Mouse (Mus musculus): Measurements from ENCODE around the gene Dr1. TPM values are rescaled to one million over a fixed set of nuclear protein-coding genes. Genes with fewer than 3 reads are reported as not detected.
"Not testable (repeated sequence)": the region's sequence is repeated elsewhere in the genome, so short reads cannot be mapped to it uniquely, and the experiment has no call there.

Gene Dr1
- total and polyA plus RNA-seq, 2 experiments from 2014 or later = 21.8 to 24.4 TPM

DNA sequence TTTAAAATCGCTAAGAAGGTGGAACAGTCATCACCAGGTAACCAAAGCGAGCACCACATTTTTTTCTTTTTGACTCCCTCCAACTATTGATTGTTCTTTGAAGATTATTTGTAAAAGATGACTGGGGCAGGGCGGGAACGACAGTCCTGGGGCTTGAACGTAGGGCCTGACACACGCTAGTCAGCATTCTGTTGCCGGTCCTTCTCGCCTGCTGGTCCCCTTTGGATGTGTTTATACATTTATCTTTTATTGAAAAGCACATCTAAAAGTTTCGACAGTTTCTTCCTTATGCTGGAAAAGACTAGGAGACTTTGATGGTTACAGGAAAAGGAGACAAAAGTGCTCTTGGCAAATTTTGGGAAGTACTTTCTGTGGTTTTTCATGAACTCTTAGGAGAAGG is 1.7 kb downstream of the Dr1 start:
- Histone ChIP-seq H3K4me2 (ENCODE audit: low read depth, low read length) (peak overlapping the region; percentile 95), H3K4me3 (ENCODE audit: low read depth, low read length) (peak overlapping the region; percentile 99), H3K27me3 (ENCODE audit: control insufficient read depth, insufficient read depth, low read length) (no peaks in the 10 kb centered on the region), H3K36me3 (replicated peaks; ENCODE audit: control insufficient read depth, insufficient read depth, low read length) (0 out of 2 replicates have a peak, but pooled peaks cover 11% of the 10 kb centered on the region), H3K9me3 (replicated peaks; ENCODE audit: control insufficient read depth, low read length) (no peaks in the 10 kb centered on the region), H3K27ac (ENCODE audit: low read depth) (no peak overlapping the region), H3K9ac (replicated peaks; ENCODE audit: low read depth, low read length) (peak overlapping the region; percentile 97), H3K4me1 (ENCODE audit: control insufficient read depth, insufficient read depth) (peaks cover 21% of the 10 kb centered on the region)
- WGBS = 30% methylated on average over 9 of the region's 9 CpGs
- ATAC-seq (ENCODE audit: insufficient read depth, low read depth) (no peak), DNase-seq (ENCODE audit: low spot score) (no peak)
- TF ChIP-seq CTCF (IDR thresholded peaks at IDR 0.05; ENCODE audit: low read depth) = no peak
- TF ChIP-seq EP300 (IDR thresholded peaks at IDR 0.05; ENCODE audit: low read depth) = no peak

DNA sequence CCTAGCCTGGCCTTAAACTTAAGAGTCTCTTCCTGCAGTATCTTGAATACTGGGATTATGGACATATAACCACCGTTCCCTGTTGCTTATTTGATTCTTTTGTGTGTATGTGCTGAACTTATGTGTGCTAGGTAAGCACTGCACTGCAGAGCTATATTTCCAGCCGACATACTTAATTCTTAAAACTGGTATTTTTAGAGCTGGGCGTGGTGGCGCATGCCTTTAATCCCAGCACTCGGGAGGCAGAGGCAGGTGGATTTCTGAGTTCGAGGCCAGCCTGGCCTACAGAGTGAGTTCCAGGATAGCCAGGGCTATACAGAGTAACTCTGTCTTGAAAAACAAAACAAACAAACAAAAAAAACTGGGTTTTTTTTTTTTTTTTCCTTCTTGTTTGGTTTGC is 2.6 kb downstream of the Dr1 start:
- not testable (repeated sequence) for ATAC-seq (ENCODE audit: insufficient read depth, low read depth); DNase-seq (ENCODE audit: low spot score); H3K4me3 ChIP-seq (ENCODE audit: low read depth, low read length); H3K9ac ChIP-seq (replicated peaks; ENCODE audit: low read depth, low read length); H3K27me3 ChIP-seq (ENCODE audit: control insufficient read depth, insufficient read depth, low read length); H3K27ac ChIP-seq (ENCODE audit: low read depth); H3K9me3 ChIP-seq (replicated peaks; ENCODE audit: control insufficient read depth, low read length)
- 82% methylated on average over 6 of the region's 6 CpGs for WGBS
- Histone ChIP-seq H3K4me2 (ENCODE audit: low read depth, low read length) (peak overlapping the region; percentile 42; the same call in 1 of the 2 replicates), H3K4me1 (ENCODE audit: control insufficient read depth, insufficient read depth) (peaks cover 21% of the 10 kb centered on the region), H3K36me3 (replicated peaks; ENCODE audit: control insufficient read depth, insufficient read depth, low read length) (peaks cover 15% of the 10 kb centered on the region; the same call in 1 of the 2 replicates)

DNA sequence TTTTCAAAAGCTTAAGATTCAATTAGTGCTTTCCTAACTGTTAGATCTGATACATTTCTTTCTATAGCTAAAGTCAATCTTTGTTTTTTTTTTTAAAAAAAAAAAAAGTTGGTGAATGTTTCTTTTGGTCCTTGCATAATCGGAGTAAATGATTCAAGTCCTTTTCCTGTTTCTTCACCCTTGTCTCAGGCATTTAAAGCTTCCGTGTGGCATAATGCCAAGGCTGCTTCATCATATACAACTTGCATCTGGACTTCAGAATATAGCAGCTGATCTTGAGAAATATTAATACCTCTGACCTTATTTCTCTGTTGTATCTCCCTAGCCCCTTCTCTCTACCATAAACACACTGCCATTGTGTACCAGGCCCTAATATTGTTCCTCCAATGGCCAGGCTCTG is 18.3 kb downstream of the Dr1 start:
- 58% methylated on average over 2 of the region's 2 CpGs for WGBS
- ATAC-seq (ENCODE audit: insufficient read depth, low read depth) = no peak
- no peaks in the 10 kb centered on the region for H3K36me3 ChIP-seq (replicated peaks; ENCODE audit: control insufficient read depth, insufficient read depth, low read length)

DNA sequence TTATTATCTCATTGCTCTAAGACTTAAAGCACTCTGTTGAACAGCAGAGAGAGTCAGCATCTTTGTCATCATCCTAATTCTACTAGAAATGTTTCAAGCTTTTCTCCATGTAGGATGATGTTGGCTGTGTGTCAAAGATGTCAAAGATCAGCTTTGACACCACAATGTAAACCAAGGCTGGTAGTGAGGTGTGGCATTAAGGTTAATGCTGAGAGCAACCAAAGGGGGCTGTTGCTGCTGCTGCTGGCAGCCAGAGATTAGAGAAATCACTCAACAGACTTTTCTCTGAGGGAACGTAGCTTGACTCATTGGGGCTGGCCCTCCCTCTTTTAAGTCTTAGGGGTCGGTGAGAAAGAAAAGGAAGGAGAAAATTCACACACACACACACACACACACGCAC is 32.9 kb downstream of the Dr1 start:
- no peaks in the 10 kb centered on the region for H3K27me3 ChIP-seq (ENCODE audit: control insufficient read depth, insufficient read depth, low read length)
- no peak overlapping the region for H3K4me2 ChIP-seq (ENCODE audit: low read depth, low read length)
- no peak overlapping the region for H3K9ac ChIP-seq (replicated peaks; ENCODE audit: low read depth, low read length)
- ATAC-seq (ENCODE audit: insufficient read depth, low read depth) = no peak
- 44% methylated on average over 3 of the region's 3 CpGs for WGBS
- TF ChIP-seq EP300 (IDR thresholded peaks at IDR 0.05; ENCODE audit: low read depth) (no peak), CTCF (IDR thresholded peaks at IDR 0.05; ENCODE audit: low read depth) (no peak)
- DNase-seq (ENCODE audit: low spot score) = no peak
- H3K9me3 ChIP-seq (replicated peaks; ENCODE audit: control insufficient read depth, low read length) = no peaks in the 10 kb centered on the region
- no peak overlapping the region for H3K4me3 ChIP-seq (ENCODE audit: low read depth, low read length)
- H3K36me3 ChIP-seq (replicated peaks; ENCODE audit: control insufficient read depth, insufficient read depth, low read length) = no peaks in the 10 kb centered on the region
- H3K4me1 ChIP-seq (ENCODE audit: control insufficient read depth, insufficient read depth) = no peaks in the 10 kb centered on the region
- H3K27ac ChIP-seq (ENCODE audit: low read depth) = no peak overlapping the region

More for the DNA sequence above, 18.3 kb downstream of the Dr1 start:
- H3K9me3 ChIP-seq (replicated peaks; ENCODE audit: control insufficient read depth, low read length) = 0 out of 2 replicates have a peak, but pooled peaks cover 6% of the 10 kb centered on the region
- H3K27ac ChIP-seq (ENCODE audit: low read depth) = no peak overlapping the region
- DNase-seq (ENCODE audit: low spot score) = no peak
- no peak overlapping the region for H3K4me2 ChIP-seq (ENCODE audit: low read depth, low read length)
- TF ChIP-seq EP300 (IDR thresholded peaks at IDR 0.05; ENCODE audit: low read depth) (no peak), CTCF (IDR thresholded peaks at IDR 0.05; ENCODE audit: low read depth) (no peak)
- no peaks in the 10 kb centered on the region for H3K27me3 ChIP-seq (ENCODE audit: control insufficient read depth, insufficient read depth, low read length)
- no peak overlapping the region for H3K9ac ChIP-seq (replicated peaks; ENCODE audit: low read depth, low read length)
- H3K4me3 ChIP-seq (ENCODE audit: low read depth, low read length) = no peak overlapping the region
- H3K4me1 ChIP-seq (ENCODE audit: control insufficient read depth, insufficient read depth) = no peaks in the 10 kb centered on the region

DNA sequence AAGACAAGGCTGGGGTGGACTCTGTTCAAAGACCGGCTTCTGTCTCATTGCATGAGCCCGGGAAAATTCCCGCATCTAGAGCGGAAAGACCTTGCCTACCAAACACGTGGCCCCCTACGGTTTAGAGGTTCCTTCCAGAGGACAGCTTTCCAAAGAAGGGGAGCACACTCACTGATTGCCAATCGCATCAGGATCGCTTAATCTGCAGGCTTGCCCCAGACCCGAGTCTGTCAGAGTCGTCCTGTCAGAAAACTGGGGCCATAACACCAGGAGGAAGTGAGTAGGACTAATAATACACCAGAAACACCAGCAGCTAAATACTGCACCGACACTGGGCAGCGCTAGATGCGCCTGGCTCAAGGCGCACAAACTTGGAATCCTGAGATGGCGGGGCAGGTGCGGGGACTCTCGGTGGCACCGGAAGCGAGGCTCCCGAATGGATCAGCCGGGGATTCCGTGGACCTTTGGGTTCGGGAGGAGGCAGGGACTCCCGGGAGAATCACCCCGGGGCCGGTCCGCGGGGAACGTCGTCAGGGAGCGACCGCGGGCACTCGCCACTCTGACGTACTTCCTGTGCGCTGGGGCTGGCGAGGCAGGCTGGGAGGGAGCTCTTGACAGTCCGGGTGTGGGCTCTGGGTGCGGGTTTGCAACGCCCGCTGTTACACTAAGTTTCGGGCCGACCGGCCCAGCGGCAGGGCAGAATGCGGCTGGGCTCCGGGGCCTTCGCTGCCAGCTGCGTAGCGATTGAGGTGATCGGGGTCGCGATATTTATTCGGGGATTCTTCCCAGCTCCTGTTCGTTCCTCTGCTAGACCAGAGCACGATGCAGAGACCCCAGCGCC is 43.7 kb downstream of the Dr1 start, which contains the start of gene Pigg:
Pigg (plus strand) TSS at position 386 of the 841 bp plus-strand sequence.
- TF ChIP-seq EP300 (IDR thresholded peaks at IDR 0.05; ENCODE audit: low read depth) (no peak), CTCF (IDR thresholded peaks at IDR 0.05; ENCODE audit: low read depth) (peak; percentile 11; the same call in 1 of the 2 replicates)
- ATAC-seq (ENCODE audit: insufficient read depth, low read depth) (peak; percentile 99), DNase-seq (ENCODE audit: low spot score) (peak; percentile 86)
- no peaks in the 10 kb centered on the region for H3K36me3 ChIP-seq (replicated peaks; ENCODE audit: control insufficient read depth, insufficient read depth, low read length)
- WGBS = under 1% methylated on average over 57 of the region's 57 CpGs
- H3K27me3 ChIP-seq (ENCODE audit: control insufficient read depth, insufficient read depth, low read length) = no peaks in the 10 kb centered on the region
- peak within 1 kb of the TSS; percentile 95 for H3K4me2 ChIP-seq (ENCODE audit: low read depth, low read length)
- peaks cover 6% of the 10 kb centered on the region for H3K4me1 ChIP-seq (ENCODE audit: control insufficient read depth, insufficient read depth)
- no peaks in the 10 kb centered on the region for H3K9me3 ChIP-seq (replicated peaks; ENCODE audit: control insufficient read depth, low read length)
- H3K4me3 ChIP-seq (ENCODE audit: low read depth, low read length) = peak within 1 kb of the TSS; percentile 95
- H3K27ac ChIP-seq (ENCODE audit: low read depth) = peak within 1 kb of the TSS; percentile 81
- H3K9ac ChIP-seq (replicated peaks; ENCODE audit: low read depth, low read length) = peak within 1 kb of the TSS; percentile 92

All from heart, postnatal 0 days (tissue).